Mouse (Mus musculus) 3T3-L1 (cell line): ENCODE measurements around the gene Degs1.
"Not testable (repeated sequence)": the region's sequence is repeated elsewhere in the genome, so short reads cannot be mapped to it uniquely, and the experiment has no call there.

Experiments used
- DNase-seq: peaks from one replicate; pipeline ENCODE4 v3.0.0-alpha.2; 2015; ENCODE audit warnings: low read depth, low spot score

The Degs1 gene

DNA sequence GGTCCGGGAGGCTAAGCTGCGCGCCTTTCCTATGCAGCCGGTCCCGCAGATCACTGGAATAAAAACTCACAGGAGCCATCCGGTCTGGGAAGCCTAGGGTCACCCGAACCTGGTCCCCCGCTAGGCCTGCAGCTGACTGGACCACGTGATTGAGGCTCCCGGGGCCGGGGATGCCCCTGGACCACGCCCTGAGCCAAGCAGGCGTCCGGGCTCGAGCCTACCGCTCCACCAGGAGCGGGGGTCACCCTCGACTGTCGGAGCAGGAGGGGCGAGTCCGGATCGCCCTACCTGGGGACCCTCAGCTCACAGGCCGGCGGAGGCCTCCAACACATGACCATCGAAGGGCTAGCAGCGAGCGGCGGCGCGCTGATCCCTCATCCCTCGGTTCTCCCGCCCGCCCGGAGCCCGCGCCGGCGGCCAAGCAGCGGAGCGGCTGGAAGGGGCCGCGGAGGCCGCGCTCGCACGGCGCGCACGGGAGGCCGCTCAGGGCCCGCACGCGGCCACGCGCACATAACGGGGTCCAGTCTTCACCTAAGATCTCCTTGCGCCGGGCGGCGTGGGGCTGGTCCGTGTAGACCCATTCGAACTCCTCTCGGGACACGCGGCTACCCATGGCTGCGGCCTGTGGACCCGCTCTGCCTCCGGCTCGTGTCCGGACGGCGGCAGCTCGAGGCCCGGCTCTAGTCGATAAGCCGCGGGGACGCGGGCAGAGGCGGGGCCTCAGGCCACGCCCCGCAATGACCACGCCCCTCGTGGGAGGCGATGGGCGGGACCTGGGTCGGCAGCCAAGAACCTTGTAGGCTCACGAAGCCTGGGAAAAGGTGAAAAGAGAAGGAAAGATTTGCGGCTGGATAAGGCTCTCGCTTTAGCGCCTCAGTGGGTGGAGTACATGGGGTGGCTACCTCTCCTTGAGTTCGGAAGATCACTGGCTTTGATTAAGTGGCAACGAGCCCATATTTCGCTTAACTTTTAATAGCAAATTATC, at the start of gene Degs1:
TSS of gene Degs1 (minus strand) at position 714 of the 985 bp plus-strand sequence.
- DNase-seq: peak; percentile 87

DNA sequence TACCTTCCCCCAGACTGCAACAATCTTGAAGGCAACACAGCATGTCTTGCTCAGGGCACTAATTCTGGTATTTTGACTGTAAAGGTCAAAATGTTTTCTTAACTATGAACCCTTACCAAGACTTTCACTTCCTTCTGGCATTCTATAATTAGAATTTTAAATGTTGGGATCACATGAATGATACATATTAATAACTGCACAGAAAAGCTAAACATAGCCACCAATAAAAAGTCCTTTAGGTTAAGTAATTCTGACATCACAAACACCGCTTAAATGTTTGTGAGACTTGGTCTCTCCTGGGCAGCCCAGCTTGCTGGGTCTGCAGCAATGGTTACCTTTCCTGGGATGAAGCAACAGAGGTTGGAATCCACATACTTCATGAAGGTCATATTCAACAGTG, 43.3 kb upstream of the Degs1 start:
- DNase-seq: no peak

DNA sequence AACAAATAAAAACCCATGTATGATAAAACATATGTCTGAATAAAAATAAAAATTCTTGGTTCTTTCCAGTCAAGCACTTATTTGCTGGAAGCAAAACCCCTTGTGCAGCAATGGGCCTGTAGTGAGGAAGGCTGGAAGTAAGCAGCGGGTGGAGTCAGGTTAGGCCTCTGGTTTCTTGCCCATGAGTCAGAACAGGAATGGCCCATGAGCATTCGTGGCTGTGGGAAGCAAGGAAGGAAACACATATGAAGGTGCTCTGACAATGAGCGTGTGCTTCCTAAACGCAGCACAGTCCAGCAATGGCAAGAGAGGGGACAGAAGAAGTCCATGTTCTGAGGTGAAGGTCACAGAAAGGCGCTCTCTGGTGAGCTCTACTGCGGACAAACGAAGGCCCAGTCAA, 41.9 kb upstream of the Degs1 start:
- no peak for DNase-seq

DNA sequence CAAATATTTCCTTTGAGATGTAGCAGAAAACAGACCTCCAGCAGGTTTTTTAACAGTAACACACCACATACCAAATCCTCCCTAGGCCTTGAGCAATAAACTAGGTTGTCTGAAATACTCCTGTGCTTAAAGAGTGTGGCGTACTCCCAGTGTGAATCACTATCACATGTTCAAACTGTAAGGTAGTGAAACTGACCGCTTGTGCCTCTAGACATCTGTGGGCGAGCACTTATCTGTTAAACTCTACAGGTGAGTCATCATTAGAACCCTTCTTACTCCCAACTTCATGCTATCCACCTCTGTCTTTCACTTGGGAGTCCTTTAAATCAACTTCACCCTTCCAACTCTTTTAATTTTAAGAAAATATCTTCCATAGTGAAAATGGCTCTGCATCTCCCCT, 40.5 kb upstream of the Degs1 start:
- no peak for DNase-seq

DNA sequence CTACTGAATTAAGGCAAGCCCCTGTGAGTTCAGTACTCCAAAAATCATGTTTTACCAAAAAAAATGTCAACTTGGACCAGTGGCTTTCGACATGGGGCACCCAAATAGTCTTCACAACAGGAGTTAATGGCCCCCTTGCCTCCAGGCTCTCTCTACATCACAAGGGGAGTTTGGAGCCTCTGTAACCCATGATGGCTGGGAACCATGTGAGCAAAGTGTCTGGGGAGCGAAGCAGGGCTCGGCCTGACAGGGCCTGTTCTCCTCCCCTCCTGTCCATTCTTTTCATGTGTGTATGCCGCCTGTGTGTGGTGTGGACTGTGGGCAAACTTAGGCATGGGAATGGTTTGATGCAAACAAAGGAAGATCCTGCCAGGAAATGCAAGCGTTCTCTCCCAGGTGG, 31.6 kb upstream of the Degs1 start:
- no peak for DNase-seq

DNA sequence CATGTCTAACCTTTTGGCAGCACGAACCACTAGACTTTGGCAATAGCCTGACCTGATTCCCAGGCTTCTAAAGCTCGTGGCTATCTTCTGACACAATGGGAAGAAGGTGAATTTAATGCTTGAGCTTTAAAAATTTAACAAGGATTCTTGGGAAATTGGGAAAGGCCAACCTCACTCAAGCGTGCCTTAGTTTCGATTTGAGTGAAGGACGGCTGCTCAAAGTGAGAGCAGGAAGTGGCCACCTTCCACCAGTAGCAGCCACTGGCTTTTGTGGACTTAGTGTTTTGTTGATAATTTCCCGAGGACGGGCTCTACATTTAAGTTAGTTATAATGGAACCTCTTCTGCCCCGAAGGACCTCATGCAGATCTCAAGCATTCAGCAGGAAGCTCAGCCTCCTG, 30.6 kb upstream of the Degs1 start:
- no peak for DNase-seq

DNA sequence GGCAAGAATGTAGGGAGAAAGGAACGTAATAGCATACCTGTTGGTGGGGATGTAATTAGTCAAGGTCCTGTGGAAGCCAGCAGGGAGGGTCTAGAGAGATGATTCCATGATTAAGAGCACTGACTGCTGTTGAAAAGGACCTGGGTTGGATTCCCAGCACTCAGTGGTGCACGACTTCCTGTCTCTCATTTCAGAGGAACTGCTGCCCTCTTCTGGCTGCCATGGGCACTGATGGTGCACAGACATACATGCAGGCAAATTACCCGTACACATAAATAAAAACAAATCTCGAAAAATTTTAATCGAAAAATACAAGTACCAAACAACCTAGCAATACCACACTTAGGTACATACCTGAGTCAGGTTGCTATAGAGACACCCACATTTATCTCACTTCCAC, 28.8 kb upstream of the Degs1 start:
- DNase-seq: peak; percentile 23

DNA sequence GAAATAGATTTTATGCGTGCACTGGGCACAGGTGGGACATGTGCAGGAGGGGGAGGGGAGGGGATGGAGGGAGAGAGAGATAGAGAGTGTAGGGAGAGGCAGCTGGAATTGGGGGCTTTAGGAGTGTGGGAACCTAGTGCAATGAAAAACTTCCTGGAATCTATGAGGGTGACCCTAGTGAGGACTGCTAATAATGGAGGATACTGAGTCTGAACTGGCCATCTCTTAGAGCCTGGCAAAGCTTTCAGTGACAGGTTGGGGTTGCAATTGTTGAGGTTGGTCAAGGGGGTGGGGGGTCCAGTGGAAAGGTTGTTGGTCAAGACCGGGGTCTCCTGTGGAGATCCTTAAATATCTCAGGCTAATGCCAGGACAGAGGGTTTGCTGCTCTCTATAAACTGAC, 27.7 kb upstream of the Degs1 start:
- DNase-seq: no peak

DNA sequence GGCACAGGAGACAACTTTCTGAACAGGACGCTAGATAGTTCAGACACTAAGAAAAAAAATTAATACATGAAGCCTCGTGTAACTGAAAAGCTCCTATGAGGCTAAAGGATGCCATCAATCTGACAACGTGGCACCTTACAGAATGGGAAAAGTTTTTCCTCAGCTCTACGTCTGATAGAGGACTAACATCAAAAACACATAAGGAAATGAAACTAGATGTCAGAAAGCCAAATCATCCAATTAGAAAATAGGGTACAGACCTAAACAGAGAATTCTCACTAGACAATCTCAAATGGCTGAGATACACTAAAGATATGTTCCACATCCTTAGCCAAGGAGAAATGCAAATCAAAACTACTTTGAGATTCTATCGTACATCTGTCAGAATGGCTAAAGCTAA, 26.8 kb upstream of the Degs1 start:
- DNase-seq: no peak

DNA sequence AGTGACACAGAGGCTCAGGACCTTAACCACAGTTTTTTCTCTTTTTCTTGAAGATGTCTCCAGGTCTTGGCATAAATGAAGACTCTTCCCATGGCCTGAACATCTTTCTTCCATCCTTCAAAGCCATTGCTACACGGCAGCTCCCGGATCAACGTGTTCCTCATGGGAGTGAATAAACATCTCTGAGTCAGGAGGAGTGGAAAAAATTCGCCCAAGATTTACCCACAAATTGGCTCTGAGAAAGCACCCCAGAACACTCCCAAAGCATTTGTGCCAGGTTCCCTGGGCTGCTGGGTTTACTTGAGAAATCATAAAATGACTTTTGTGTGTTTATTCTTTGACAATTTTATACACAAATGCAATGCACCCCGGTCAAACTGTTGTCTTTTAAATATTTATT, 20.3 kb upstream of the Degs1 start:
- DNase-seq: no peak

DNA sequence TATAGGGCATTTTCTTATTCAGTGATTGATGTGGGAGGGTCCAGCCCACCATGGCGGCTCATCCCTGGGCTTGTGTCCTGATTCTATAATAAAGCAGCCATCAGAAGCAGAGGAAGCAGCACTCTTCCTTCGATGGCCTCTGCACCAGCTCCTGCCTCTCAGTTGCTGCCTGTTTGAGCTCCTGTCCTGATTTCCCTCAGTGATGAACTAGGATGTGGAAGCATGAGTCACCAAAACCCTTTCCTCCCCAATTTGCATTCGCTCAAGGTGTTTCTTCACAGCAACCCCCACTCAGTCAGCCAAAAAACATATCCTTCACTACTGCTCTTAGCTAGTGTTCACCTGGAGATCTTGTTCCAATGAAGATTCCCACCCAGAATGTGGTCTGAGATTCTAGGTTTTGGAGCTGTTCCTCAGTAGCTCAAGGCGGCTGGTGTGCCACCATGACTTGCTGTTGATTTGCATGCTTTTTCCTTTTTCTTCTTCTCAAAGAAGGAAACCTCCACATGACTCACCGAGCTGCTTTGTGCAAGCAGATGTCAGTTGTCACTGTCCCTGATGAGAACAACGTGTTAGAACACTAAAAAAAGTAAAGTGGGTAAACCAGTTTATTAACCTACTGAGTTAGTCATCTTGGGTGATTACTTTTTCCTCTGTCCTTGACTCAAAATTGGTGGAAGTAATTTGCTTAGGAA, 19.7 kb upstream of the Degs1 start:
- DNase-seq: no peak

DNA sequence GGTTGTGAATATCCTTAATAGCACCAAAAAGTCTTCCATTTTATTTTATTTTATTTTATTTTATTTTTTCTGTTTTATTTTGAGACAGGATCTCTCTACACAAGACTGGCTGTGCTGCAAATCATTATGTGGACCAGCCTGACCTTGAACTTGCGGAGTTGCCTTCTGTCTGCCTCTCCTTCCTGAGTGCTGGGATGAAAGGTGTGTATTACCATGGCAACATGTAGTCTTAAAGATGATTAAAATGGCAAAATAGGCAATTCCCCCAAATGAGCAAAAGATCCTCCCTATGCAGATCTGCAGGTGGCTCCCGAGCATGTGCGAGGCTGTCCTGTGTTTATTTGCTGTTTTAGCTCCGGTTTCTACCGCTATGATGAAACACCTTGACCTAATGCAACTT, 15.2 kb upstream of the Degs1 start:
- no peak for DNase-seq

DNA sequence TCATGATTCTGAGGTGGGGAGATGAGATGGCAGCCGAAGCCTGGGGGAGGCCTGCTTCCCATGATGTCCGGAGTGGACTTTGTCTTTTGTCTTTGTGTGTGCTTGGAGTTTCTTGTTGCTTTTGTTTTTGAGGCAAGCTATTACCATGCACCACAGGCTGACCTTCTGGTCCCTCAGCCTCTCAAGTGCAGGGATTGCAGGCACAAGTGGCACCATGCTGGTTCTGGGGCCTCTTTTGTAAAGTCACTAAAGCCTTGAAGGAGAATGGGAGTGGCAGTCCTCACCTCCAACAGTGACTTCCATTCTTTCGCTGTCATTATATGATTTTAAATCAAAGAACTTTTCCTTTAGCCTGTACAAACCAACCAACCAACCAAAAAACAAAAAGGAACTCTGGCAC, 14.6 kb upstream of the Degs1 start:
- no peak for DNase-seq

DNA sequence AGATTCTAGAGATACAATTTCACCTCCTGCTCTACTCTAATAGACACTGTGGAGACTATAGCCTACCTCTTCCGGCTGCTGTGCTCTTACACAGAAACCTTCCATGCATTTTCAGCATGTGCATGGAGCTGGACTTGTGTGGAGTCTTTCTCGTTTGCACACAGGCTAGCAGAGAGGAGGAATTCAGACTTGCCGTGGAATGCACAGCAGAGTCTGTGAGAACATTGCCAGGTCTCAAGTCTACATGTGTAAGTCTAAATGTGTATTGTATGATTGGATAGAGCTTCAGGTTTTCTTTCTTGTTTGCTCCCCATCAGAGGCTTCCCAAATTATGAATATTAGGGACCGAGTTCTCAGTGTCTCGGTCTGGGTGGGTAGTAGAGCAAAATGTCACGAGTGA, 14.2 kb upstream of the Degs1 start:
- DNase-seq: no peak

DNA sequence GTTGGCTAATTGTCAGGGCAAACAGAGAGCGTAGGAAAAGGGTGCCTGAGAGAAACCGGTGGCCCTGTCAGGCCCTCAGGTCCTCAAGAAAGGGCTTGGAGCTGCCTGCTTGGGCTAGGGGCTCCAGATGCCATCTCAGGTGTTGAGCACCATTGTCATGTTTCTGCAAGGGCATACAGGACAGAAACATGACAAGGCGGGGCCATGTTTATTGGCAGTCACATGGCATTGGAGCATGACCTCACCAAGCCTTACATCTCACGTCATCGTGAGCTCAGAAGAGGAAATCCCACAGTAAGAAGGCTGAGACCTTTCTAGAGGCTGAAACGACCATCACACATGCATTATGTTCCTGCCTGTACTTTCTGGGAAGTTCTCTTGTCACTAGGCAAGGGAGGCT, 13.5 kb upstream of the Degs1 start:
- DNase-seq: no peak

DNA sequence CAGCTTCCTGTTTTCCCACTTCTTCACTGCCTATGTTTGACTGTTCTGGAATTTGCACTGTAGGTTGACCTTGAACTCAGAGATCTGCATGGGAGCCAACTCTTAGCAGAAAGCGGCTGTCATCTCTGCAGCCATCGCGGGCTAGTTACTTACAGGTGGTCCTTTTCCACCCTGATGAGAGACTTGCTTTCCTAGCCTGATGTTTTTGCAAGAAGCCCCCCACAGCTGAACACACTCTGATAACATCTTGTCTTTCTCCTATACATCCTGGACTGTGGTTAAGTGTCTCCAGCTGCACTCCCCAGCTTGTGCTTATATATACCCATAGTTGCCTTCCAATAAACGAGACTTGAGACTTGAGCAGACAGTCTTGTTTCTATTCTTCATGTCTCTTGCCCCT, 9.7 kb upstream of the Degs1 start:
- no peak for DNase-seq

DNA sequence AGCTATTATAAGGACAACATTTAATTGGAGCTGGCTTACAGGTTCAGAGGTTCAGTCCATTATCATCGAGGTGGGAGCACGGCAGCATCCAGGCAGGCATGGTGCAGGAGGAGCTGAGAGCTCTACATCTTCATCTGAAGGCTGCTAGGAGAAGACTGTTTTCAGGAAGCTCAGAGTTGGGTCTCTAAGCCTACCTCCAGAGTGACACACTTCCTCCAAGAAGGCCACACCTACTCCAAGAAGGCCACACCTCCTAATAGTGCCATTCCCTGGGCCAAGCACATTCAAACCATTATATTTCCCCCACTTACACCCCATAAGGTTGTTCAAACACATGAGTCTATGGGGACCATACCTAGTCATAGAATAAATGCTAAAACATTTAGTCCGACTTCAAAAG, 8.1 kb upstream of the Degs1 start:
- DNase-seq: not testable (repeated sequence)

DNA sequence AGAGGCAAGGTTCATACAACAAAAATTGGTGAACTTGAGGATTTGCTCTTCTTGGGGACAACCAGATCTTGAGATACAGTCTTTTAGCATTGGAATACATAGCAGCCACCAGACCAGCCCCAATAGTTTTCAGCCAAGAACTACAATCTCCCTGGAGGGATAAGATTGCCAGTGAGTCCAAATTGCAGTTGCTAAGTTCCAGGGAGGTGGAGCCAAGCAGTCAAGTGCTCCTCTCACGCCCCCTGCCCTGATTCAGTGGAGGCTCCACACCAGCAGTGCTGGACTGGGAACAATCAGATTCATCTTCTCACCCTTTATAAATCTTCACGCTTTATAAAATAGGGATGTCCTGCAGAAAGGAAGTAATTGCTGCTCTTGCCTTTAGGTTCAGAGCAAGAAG, 7.2 kb upstream of the Degs1 start:
- DNase-seq: no peak

DNA sequence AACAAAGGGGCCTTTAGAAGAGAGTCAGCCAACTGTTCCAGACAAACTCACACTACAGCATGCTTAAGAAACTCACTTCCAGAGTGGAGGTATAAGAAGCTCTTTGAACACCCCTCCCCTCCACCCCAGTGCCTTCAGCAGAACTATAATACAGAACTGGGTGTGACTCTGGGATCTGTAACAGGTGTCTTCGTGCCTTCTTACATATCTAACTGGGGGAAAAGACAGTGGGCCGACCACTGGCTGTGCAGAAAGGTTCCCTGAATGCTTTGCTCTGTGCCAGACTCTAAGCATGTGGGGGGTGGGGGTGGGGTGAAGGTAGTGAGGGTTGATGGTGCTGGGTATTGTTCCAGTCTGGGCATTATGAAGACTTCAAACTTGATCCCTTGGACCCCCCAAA, 6.0 kb upstream of the Degs1 start:
- DNase-seq: no peak

DNA sequence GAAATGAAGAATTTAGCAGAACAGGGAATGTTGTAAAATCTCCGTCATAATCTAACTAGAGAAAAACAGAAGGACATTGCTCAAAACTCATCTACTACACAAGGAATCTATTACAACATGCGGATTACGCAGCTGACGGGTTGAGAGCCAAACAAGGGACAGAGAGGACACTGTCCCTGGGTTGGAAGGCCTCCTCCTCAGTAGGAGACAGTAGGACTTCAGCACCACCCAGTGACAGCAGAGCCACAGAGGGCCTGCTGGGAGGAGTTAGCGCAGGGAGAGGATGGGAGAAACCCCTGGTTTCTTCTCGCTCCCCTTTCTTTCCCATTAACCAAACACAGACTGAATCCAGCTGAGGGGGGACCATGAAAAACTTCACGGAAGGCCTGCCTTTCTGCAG, 5.2 kb upstream of the Degs1 start:
- DNase-seq: no peak

DNA sequence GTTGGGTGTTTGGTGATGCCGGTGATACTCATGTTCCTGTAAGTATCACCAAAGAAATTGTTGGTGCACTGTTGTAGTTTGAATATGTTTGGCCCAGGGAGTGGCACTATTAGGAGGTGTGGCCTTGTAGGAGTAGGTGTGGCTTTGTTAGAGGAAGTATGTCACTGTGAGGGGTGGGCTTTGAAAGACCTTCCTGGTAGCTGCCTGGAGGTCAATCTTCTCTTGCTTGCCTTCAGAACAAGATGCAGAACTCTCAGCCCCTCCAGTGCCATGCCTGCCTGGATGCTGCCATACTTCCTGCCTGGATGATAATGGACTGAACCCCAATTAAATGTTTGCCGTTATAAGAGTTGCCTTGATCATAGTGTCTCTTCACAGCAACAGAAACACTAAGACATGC, 2.2 kb upstream of the Degs1 start:
- no peak for DNase-seq

DNA sequence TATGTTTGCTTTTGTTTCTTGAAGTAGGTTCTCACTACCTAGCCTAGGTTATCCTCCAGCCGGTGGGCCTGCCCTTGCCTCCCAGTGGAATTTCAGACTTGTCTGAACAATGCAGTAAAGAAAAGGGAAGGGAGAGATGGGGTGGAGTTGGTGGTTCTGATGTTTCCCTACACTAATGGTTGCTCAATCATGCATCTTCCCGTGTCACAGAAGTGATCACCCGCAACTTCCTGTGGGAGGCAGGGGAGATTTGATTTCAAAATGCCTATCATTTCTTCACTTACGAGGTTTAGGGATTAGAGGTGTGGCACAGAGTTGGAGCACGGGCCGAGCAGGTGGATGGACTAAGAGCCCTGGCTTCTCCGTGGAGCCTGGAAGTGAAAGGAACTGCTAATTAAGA, 627 bp upstream of the Degs1 start:
- DNase-seq: no peak

DNA sequence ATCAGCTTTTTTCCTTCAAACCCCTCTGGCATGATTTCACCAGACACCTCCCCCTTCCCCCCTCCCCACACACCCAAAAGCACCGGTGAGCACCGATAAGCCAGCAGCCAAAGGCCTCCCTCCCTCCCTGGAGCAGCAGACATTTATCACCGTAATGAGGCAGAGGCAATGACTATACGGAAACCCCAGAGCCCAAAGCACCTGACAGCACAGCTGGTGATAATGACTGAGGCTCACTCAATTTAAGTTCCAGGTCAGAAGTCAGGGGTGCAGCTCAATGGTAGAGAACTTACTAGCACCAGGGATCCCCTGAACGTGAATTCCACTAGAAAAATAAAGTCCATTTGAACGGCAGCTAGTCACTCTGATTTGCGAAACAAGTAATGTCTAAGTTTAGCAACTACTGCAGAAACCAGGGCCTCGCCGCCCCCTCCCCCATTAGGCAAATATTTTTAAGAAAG, 1.3 kb downstream of the Degs1 start:
- DNase-seq: peak; percentile 32
